Mouse (Mus musculus): ENCODE results near the gene Slf2. TPM values are rescaled to one million over a fixed set of nuclear protein-coding genes. Genes with fewer than 3 reads are reported as not detected.

Gene Slf2
- polyA plus RNA-seq, 1 experiment from 2014 or later, result 33.0 TPM

DNA sequence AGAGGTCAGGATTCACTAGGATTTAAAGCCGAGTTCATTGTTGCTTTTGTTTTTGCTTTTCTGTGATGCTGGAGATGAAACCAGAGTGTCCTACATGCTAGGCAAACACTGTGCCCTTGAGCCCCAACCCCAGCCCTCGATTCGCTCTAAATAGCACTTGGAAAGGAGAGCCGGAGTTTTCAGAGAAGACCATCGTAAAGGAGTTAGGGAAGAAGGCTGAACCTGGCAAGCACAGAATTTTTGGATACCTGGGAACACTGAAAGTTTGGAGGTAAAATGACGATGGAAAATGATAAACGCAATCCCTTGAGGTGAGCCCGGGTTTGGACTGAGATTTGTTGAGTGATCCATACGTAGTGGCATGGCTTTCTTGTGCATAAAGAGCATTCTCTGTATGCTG lies 57.4 kb downstream of the Slf2 start:
- Histone ChIP-seq H3K4me1 (peaks cover 17% of the 10 kb centered on the region), H3K4me2 (peak overlapping the region; percentile 95), H3K9ac (no peak overlapping the region), H3K27me3 (replicated peaks) (no peaks in the 10 kb centered on the region), H3K27ac (no peak overlapping the region), H3K36me3 (no peaks in the 10 kb centered on the region), H3K4me3 (replicated peaks) (peak overlapping the region; percentile 61; the same call in 1 of the 2 replicates), H3K9me3 (no peaks in the 10 kb centered on the region)
- WGBS, result 28% methylated on average over 9 of the region's 9 CpGs
- no peak for ATAC-seq (ENCODE audit: insufficient read depth, low FRiP score, low read depth)

- under 1% methylated on average over 49 of the region's 58 CpGs for WGBS
- peak; percentile 33 for ATAC-seq (ENCODE audit: insufficient read depth, low FRiP score, low read depth)
Observed at GRCm38 (mm10) chr19:44988831-44989566, 58.0 kb downstream of the Slf2 start, which contains the start of gene Sema4g. TSS of gene Sema4g (plus strand) at chr19:44989101.

GRCm38 (mm10) chr19:44989567-44990495 lies 58.9 kb downstream of the Slf2 start:
- Histone ChIP-seq H3K27me3 (replicated peaks) (no peaks in the 10 kb centered on the region), H3K9ac (peak overlapping the region; percentile 51; the same call in 1 of the 2 replicates), H3K4me3 (replicated peaks) (peak overlapping the region; percentile 61), H3K4me2 (peak overlapping the region; percentile 95), H3K36me3 (no peaks in the 10 kb centered on the region), H3K9me3 (no peaks in the 10 kb centered on the region), H3K27ac (peak overlapping the region; percentile 72; the same call in 1 of the 2 replicates), H3K4me1 (peaks cover 17% of the 10 kb centered on the region)
- 8% methylated on average over 22 of the region's 22 CpGs for WGBS
- ATAC-seq (ENCODE audit: insufficient read depth, low FRiP score, low read depth), result no peak

More at GRCm38 (mm10) chr19:44988831-44989566, 58.0 kb downstream of the Slf2 start, which contains the start of gene Sema4g:
- Histone ChIP-seq H3K4me1 (peaks cover 17% of the 10 kb centered on the region), H3K27ac (peak within 1 kb of the TSS; percentile 72), H3K27me3 (replicated peaks) (no peaks in the 10 kb centered on the region), H3K9ac (peak within 1 kb of the TSS; percentile 51; the same call in 1 of the 2 replicates), H3K4me3 (replicated peaks) (peak within 1 kb of the TSS; percentile 61), H3K4me2 (peak within 1 kb of the TSS; percentile 95), H3K9me3 (no peaks in the 10 kb centered on the region), H3K36me3 (no peaks in the 10 kb centered on the region)

GRCm38 (mm10) chr19:44991031-44991430 lies 60.1 kb downstream of the Slf2 start:
- 59% methylated on average over 8 of the region's 8 CpGs for WGBS

DNA sequence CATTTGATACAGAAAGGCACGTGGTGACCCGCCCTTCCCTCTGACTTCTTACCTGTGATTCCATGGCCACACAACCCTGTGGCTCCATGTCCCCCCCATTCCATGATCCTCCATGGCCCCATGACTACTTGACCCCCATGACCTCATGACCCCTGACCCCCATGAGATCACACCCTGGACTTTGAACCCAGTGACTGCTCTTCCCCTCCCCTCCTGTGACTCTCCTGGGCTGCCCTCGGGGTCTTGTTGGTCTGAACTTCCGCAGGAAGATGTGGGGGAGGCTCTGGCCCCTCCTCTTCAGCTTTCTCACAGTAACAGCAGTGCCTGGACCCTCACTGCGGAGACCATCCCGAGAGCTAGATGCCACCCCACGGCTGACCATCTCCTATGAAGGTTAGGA lies 61.3 kb downstream of the Slf2 start:
- H3K4me2 ChIP-seq, result no peak overlapping the region
- H3K36me3 ChIP-seq, result no peaks in the 10 kb centered on the region
- no peak for ATAC-seq (ENCODE audit: insufficient read depth, low FRiP score, low read depth)
- H3K4me1 ChIP-seq, result peaks cover 17% of the 10 kb centered on the region
- no peaks in the 10 kb centered on the region for H3K9me3 ChIP-seq
- H3K4me3 ChIP-seq (replicated peaks), result no peak overlapping the region
- no peak overlapping the region for H3K27ac ChIP-seq
- no peaks in the 10 kb centered on the region for H3K27me3 ChIP-seq (replicated peaks)
- WGBS, result 53% methylated on average over 7 of the region's 7 CpGs
- H3K9ac ChIP-seq, result no peak overlapping the region

More at GRCm38 (mm10) chr19:44991031-44991430, 60.1 kb downstream of the Slf2 start:
- no peaks in the 10 kb centered on the region for H3K27me3 ChIP-seq (replicated peaks)
- peaks cover 17% of the 10 kb centered on the region for H3K4me1 ChIP-seq
- peak overlapping the region; percentile 61; the same call in 1 of the 2 replicates for H3K4me3 ChIP-seq (replicated peaks)
- H3K4me2 ChIP-seq, result peak overlapping the region; percentile 95
- peak overlapping the region; percentile 53; the same call in 1 of the 2 replicates for H3K27ac ChIP-seq
- no peak overlapping the region for H3K9ac ChIP-seq
- no peaks in the 10 kb centered on the region for H3K9me3 ChIP-seq
- ATAC-seq (ENCODE audit: insufficient read depth, low FRiP score, low read depth), result peak; percentile 49; the same call in 1 of the 2 replicates
- no peaks in the 10 kb centered on the region for H3K36me3 ChIP-seq

DNA sequence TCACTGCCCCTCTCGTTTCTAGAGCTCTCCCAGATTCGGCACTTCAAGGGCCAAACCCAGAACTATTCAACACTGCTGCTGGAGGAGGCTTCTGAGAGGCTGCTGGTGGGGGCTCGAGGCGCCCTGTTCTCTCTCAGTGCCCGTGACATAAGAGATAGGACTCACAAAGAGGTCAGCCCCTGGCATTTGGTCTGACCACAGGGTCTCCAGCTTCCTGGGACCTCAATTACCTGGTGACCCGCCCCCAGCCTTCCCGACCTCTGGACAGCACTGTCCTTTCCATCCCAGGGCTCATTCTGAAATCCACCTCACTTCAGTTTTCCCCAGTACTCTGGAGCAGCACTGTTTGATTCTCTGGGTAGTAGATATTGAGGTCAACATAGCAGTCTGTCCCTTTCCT lies 61.8 kb downstream of the Slf2 start:
- no peaks in the 10 kb centered on the region for H3K9me3 ChIP-seq
- H3K4me2 ChIP-seq, result no peak overlapping the region
- no peak overlapping the region for H3K9ac ChIP-seq
- WGBS, result 68% methylated on average over 7 of the region's 7 CpGs
- no peak for ATAC-seq (ENCODE audit: insufficient read depth, low FRiP score, low read depth)
- H3K27ac ChIP-seq, result no peak overlapping the region
- no peaks in the 10 kb centered on the region for H3K36me3 ChIP-seq
- peaks cover 17% of the 10 kb centered on the region for H3K4me1 ChIP-seq
- no peaks in the 10 kb centered on the region for H3K27me3 ChIP-seq (replicated peaks)
- no peak overlapping the region for H3K4me3 ChIP-seq (replicated peaks)

- WGBS, result 78% methylated on average over 11 of the region's 11 CpGs
- no peak overlapping the region for H3K27ac ChIP-seq
- peaks cover 5% of the 10 kb centered on the region; the same call in 1 of the 2 replicates for H3K36me3 ChIP-seq
- H3K4me3 ChIP-seq (replicated peaks), result no peak overlapping the region
- no peak overlapping the region for H3K4me2 ChIP-seq
- no peak for ATAC-seq (ENCODE audit: insufficient read depth, low FRiP score, low read depth)
- H3K27me3 ChIP-seq (replicated peaks), result no peaks in the 10 kb centered on the region
- H3K9ac ChIP-seq, result no peak overlapping the region
- H3K9me3 ChIP-seq, result no peaks in the 10 kb centered on the region
- no peaks in the 10 kb centered on the region for H3K4me1 ChIP-seq
Observed at GRCm38 (mm10) chr19:44997786-44998185, 66.8 kb downstream of the Slf2 start.

GRCm38 (mm10) chr19:44999647-45000046 lies 68.7 kb downstream of the Slf2 start:
- Histone ChIP-seq H3K27ac (no peak overlapping the region), H3K4me3 (replicated peaks) (no peak overlapping the region), H3K9ac (no peak overlapping the region), H3K36me3 (peaks cover 5% of the 10 kb centered on the region; the same call in 1 of the 2 replicates), H3K4me2 (no peak overlapping the region), H3K4me1 (no peaks in the 10 kb centered on the region), H3K9me3 (no peaks in the 10 kb centered on the region), H3K27me3 (replicated peaks) (no peaks in the 10 kb centered on the region)
- WGBS, result 86% methylated on average over 8 of the region's 8 CpGs
- no peak for ATAC-seq (ENCODE audit: insufficient read depth, low FRiP score, low read depth)

DNA sequence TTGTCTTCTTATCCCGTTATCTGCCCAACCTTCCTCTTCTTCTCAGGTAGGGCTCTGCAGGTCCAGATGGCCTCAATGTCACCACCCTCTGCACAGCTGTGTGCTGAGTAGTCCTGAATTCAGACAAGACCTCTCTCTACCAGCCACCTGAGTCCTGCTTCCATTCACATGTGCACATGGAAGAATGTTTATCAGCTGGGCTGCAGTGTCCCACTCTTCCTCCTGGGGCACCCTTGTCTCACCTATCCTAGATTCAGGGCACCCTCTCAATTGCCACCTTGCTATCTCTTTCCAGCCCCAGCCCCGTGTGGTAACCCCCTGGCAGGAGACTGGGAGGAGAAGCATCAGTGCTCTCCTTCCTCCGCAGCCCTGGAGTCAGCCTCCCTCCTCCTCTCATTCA lies 71.3 kb downstream of the Slf2 start:
- Histone ChIP-seq H3K27ac (no peak overlapping the region), H3K4me1 (peaks cover 14% of the 10 kb centered on the region), H3K27me3 (replicated peaks) (no peaks in the 10 kb centered on the region), H3K9me3 (no peaks in the 10 kb centered on the region), H3K4me2 (no peak overlapping the region), H3K9ac (no peak overlapping the region), H3K36me3 (peaks cover 5% of the 10 kb centered on the region; the same call in 1 of the 2 replicates), H3K4me3 (replicated peaks) (no peak overlapping the region)
- 55% methylated on average over 3 of the region's 3 CpGs for WGBS
- ATAC-seq (ENCODE audit: insufficient read depth, low FRiP score, low read depth), result no peak

- H3K4me1 ChIP-seq, result peaks cover 25% of the 10 kb centered on the region
- no peak overlapping the region for H3K27ac ChIP-seq
- no peak overlapping the region for H3K4me2 ChIP-seq
- H3K27me3 ChIP-seq (replicated peaks), result no peaks in the 10 kb centered on the region
- H3K36me3 ChIP-seq, result peaks cover 5% of the 10 kb centered on the region; the same call in 1 of the 2 replicates
- H3K4me3 ChIP-seq (replicated peaks), result no peak overlapping the region
- no peak for ATAC-seq (ENCODE audit: insufficient read depth, low FRiP score, low read depth)
- no peak overlapping the region for H3K9ac ChIP-seq
- H3K9me3 ChIP-seq, result no peaks in the 10 kb centered on the region
- 82% methylated on average over 7 of the region's 7 CpGs for WGBS
Observed at GRCm38 (mm10) chr19:45003740-45004516, 73.0 kb downstream of the Slf2 start.

DNA sequence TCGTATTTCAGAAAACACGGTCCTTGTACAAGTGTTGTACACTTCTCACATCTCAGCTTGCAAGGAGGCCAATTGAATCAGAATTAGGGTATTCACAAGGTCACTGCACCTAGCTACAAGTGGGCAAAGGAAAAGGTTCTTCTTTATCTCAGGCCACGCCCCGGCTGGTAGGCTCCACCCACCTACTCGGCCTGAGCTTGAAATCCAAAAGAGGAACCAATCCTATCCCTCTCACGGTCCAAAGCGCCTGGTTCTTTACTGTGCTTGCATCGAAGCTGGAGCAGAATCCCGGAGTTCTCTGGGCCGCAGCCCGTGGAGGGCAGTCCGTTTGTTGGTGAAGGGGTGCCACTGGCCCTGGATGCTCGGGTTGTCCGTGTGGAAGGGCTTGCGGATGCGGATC lies 74.5 kb downstream of the Slf2 start, which contains the start of gene Twnk:
Twnk (plus strand) TSS at position 220 of the 400 bp plus-strand sequence.
- Histone ChIP-seq H3K4me2 (peak within 1 kb of the TSS; percentile 93), H3K4me3 (replicated peaks) (peak within 1 kb of the TSS; percentile 99), H3K27me3 (replicated peaks) (no peaks in the 10 kb centered on the region), H3K27ac (peak within 1 kb of the TSS; percentile 85), H3K36me3 (peaks cover 13% of the 10 kb centered on the region), H3K9ac (peak within 1 kb of the TSS; percentile 77), H3K9me3 (no peaks in the 10 kb centered on the region), H3K4me1 (peaks cover 25% of the 10 kb centered on the region)
- ATAC-seq (ENCODE audit: insufficient read depth, low FRiP score, low read depth), result no peak
- 11% methylated on average over 16 of the region's 16 CpGs for WGBS
